Mouse (Mus musculus) hindbrain, embryonic 16.5 days (tissue): Measurements from ENCODE around the gene Wdr70. TPM values are rescaled to one million over a fixed set of nuclear protein-coding genes. Genes with fewer than 3 reads are reported as not detected.

Experiments
- ATAC-seq: fragments of 200-750 bp; cut with Nextera tagmentation; 2 replicates; pipeline ENCODE4 v1.8.0; 2017; ENCODE audit warnings: moderate TSS enrichment, moderate library complexity
- H3K27ac ChIP-seq: fragments of 300-500 bp; sonication (generic); 2 replicates; pipeline ENCODE4 v1.5.1; 2014; ENCODE audit warnings: low read depth, mild to moderate bottlenecking, control low read depth, low read length, moderate library complexity
- H3K27me3 ChIP-seq: fragments of 300-500 bp; sonication (generic); replicated peaks from 2 replicates; pipeline ENCODE4 v1.6.1; 2014; ENCODE audit warnings: low read length; ENCODE audit not compliant: control insufficient read depth, insufficient read depth
- H3K36me3 ChIP-seq: fragments of 300-500 bp; sonication (generic); 2 replicates; pipeline ENCODE4 v1.6.1; 2014; ENCODE audit warnings: mild to moderate bottlenecking, low read length, moderate library complexity, mixed read lengths; ENCODE audit not compliant: control insufficient read depth, insufficient read depth
- H3K4me1 ChIP-seq: fragments of 300-500 bp; sonication (generic); 2 replicates; pipeline ENCODE4 v1.6.1; 2014; ENCODE audit warnings: low read depth, low read length; ENCODE audit not compliant: control insufficient read depth, insufficient read depth
- H3K4me2 ChIP-seq: fragments of 300-500 bp; sonication (generic); 2 replicates; pipeline ENCODE4 v1.6.1; 2014; ENCODE audit warnings: mild to moderate bottlenecking, low read length, control low read depth, moderate library complexity
- H3K4me3 ChIP-seq: fragments of 300-500 bp; sonication (generic); 2 replicates; pipeline ENCODE4 v1.5.1; 2014; ENCODE audit warnings: mild to moderate bottlenecking, low read length, control low read depth, moderate library complexity
- H3K9ac ChIP-seq: fragments of 300-500 bp; sonication (generic); 2 replicates; pipeline ENCODE4 v1.6.1; 2014; ENCODE audit warnings: low read depth, mild to moderate bottlenecking, control low read depth, low read length, moderate library complexity
- H3K9me3 ChIP-seq: fragments of 300-500 bp; sonication (generic); 2 replicates; pipeline ENCODE4 v1.6.1; 2014; ENCODE audit warnings: mild to moderate bottlenecking, low read length, moderate library complexity; ENCODE audit not compliant: control insufficient read depth
- WGBS: fragments of 180-500 bp; shearing (Covaris S2); extraction: QIAGEN DNeasy Blood & Tissue Kit; methylation state at CpG from one replicate; pipeline ENCODE4 v1.1.7; 2014; 5-methylcytosine and 5-hydroxymethylcytosine counted together
- microRNA-seq: library from miRNA; unstranded; fragments of <30 nt; microRNA quantifications from one replicate; pipeline ENCODE4, GENCODE M21; 2017
- polyA plus RNA-seq: library from polyadenylated mRNA; unstranded; fragments of >200 nt; fragmentation: Nextera tagmentation; extraction: Ambion mirVana; gene quantifications from 2 replicates; pipeline ENCODE4 v1.2.1, GENCODE M21; 2015

Gene Wdr70
- polyA plus RNA-seq, 1 experiment from 2014 or later = 71.3 TPM

GRCm38 (mm10) chr15:7835404-7835803 lies 263.6 kb downstream of the Wdr70 start:
- H3K9ac ChIP-seq = no peak overlapping the region
- ATAC-seq = no peak
- no peak overlapping the region for H3K4me2 ChIP-seq
- no peak overlapping the region for H3K27ac ChIP-seq
- 90% methylated on average over 9 of the region's 9 CpGs for WGBS
- H3K36me3 ChIP-seq = no peaks in the 10 kb centered on the region
- no peaks in the 10 kb centered on the region for H3K27me3 ChIP-seq
- no peak overlapping the region for H3K4me3 ChIP-seq
- no peaks in the 10 kb centered on the region for H3K9me3 ChIP-seq
- H3K4me1 ChIP-seq = no peaks in the 10 kb centered on the region

GRCm38 (mm10) chr15:7825530-7825929 lies 273.5 kb downstream of the Wdr70 start:
- ATAC-seq = peak; percentile 45; the same call in 1 of the 2 replicates
- H3K4me1 ChIP-seq = no peaks in the 10 kb centered on the region; the same call in 1 of the 2 replicates
- no peak overlapping the region for H3K4me3 ChIP-seq
- no peak overlapping the region for H3K9ac ChIP-seq
- H3K4me2 ChIP-seq = no peak overlapping the region
- H3K27ac ChIP-seq = no peak overlapping the region
- H3K9me3 ChIP-seq = no peaks in the 10 kb centered on the region
- no peaks in the 10 kb centered on the region for H3K27me3 ChIP-seq
- WGBS = 53% methylated on average over 6 of the region's 6 CpGs
- H3K36me3 ChIP-seq = no peaks in the 10 kb centered on the region

DNA sequence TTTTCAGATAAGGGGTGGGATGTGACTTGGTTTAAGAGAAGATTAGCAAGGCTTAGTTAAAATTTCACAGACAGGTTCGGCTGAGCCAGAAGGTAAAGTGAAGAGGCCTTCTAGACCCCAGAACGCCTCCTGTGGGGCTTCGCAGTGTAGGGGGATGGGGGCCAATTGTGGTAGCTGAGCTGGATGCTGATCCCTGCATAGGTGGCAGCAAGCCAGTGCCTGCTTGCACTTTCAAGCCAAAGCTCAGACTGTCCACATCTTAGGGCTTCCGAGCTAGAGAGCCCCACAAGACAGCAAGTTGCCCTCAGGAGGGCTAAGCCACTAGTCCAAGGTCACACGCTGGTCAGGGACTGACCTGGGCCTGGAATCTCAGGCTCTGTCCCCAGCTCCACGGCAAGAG lies 275.1 kb downstream of the Wdr70 start:
- H3K4me1 ChIP-seq = no peaks in the 10 kb centered on the region; the same call in 1 of the 2 replicates
- peaks cover 6% of the 10 kb centered on the region for H3K27me3 ChIP-seq
- H3K36me3 ChIP-seq = no peaks in the 10 kb centered on the region
- H3K4me3 ChIP-seq = no peak overlapping the region
- no peaks in the 10 kb centered on the region for H3K9me3 ChIP-seq
- 67% methylated on average over 6 of the region's 6 CpGs for WGBS
- H3K9ac ChIP-seq = no peak overlapping the region
- 0 out of 2 replicates have a peak, but pooled peaks have one; percentile 37 for ATAC-seq
- no peak overlapping the region for H3K4me2 ChIP-seq
- H3K27ac ChIP-seq = no peak overlapping the region

Small RNA genes within 50 kb of the gene (microRNA-seq; reads per million reads assigned to microRNA genes)
- gene Gm27529 = not detected

Other genes starting within 250 kb of the Wdr70 start
- 7.4 and 9.7 TPM in 2 replicates for gene Nup155, start 10.1 kb upstream of the Wdr70 start, polyA plus RNA-seq
- gene Cplane1, start 69.9 kb upstream of the Wdr70 start, polyA plus RNA-seq = 11.6 and 13.2 TPM in 2 replicates